Mouse (Mus musculus): ENCODE data around the gene Etl4.

DNA sequence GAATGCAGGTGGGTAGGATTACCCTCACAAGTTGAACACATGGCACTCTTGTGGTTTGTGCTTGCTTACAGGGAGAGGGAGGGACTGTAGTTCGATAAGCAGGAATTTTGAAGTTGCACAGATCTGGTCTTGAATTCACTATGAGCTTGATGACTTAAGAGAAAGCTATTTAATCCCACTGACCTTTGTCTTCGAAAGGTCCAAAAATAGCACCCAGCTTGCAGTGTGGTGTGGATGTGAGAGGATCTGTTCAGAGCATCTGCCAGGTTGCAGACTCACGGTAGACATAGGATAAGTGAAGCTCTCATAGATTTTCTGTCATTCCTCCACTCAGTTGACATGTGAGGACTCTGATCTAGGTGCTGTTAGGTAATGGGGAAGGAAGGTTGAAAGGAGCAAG is 670.8 kb downstream of the Etl4 start:
- TF ChIP-seq POLR2A (IDR thresholded peaks at IDR 0.05; ENCODE audit: insufficient read length, low read depth) (no peak), TCF12 (IDR thresholded peaks at IDR 0.05; ENCODE audit: insufficient read depth, poor library complexity, severe bottlenecking) (no peak), CEBPB (IDR thresholded peaks at IDR 0.05; ENCODE audit: insufficient read depth, poor library complexity, severe bottlenecking) (no peak), USF1 (IDR thresholded peaks at IDR 0.05; ENCODE audit: low read depth) (no peak), MAX (IDR thresholded peaks at IDR 0.05; ENCODE audit: low read depth) (no peak), MYOG (IDR thresholded peaks at IDR 0.05; ENCODE audit: control insufficient read depth in 1 of 3, insufficient read depth in 1 of 3, insufficient read length in 2 of 3, low read depth in 2 of 3) (no peak), REST (IDR thresholded peaks at IDR 0.05; ENCODE audit: insufficient read depth, insufficient read length) (no peak), SRF (IDR thresholded peaks at IDR 0.05; ENCODE audit: control insufficient read depth, insufficient read length, low read depth) (no peak), POLR2AphosphoS2 (IDR thresholded peaks at IDR 0.05; ENCODE audit: insufficient read length, low read depth) (no peak), E2F4 (IDR thresholded peaks at IDR 0.05; ENCODE audit: insufficient read depth) (no peak), MYOD1 (IDR thresholded peaks at IDR 0.05; ENCODE audit: control insufficient read depth in 1 of 3, insufficient read length in 2 of 3, low read depth in 2 of 3) (no peak), TCF3 (IDR thresholded peaks at IDR 0.05; ENCODE audit: insufficient read length, low read depth) (no peak)

Measured in myocyte (in vitro differentiated cells).